Mouse (Mus musculus): ENCODE measurements at regions not wholly inside any gene's neighbourhood (a gene's known extent, or its start where the extent isn't known, plus 50 kb on each side); places are given as distances from the start of the nearest gene placed in this dataset.

- no peak for DNase-seq (ENCODE audit: low spot score in 2 of 2)
Observed at GRCm38 (mm10) chr1:142838663-142839062, 801.8 kb upstream of the B3galt2 start.

DNA sequence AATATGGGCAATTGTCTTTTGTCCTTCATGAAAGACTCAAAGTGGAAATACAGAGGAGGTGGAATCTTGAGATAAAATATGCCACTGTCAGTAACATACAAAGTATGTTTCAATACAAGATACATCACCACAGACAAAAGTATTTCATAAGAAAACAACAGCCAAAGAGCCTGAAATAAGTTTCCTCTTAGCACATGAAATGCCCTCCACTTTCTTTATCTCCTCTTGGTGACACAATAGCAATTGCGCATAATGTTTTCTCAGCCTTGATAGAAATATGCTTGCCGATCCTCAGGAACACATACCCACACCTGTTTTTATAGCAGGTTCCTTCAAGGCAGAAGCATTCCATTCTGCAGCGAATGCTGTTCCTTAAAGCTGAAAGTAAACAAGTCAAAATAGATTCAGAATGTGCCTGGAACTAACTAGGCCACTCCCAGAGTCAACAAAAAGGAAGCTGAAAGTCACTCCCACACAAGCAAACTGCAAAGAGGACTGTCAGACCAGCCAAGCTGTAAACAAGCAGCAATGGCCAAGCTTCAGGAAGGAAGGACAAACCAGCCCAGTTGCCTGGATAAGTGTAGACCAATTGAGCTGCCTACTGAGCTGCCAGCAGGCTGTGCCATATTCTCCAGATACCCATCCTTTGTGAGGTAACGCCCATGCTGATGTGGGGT, 773.3 kb upstream of the B3galt2 start:
- no peak for DNase-seq (ENCODE audit: low spot score in 2 of 2)

DNA sequence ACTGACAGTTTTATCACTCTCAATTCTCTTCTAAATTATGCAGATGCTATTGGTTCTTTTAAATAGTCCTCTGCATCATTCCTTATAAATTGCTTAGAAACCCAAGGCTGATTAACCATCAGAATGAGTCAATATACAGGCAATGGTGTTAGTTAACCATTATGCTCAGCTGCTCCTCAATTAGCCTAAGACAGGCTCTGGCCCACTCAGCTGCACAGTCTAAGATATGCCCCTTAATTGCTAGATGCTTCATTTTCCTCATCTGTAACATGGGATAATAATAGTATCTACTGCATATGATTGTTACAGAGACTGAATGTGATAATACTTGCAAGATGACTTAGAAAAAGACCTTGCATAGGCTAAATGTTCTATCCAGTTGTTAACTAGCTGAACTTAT, 748.6 kb upstream of the B3galt2 start:
- no peak for DNase-seq (ENCODE audit: low spot score in 2 of 2)

DNA sequence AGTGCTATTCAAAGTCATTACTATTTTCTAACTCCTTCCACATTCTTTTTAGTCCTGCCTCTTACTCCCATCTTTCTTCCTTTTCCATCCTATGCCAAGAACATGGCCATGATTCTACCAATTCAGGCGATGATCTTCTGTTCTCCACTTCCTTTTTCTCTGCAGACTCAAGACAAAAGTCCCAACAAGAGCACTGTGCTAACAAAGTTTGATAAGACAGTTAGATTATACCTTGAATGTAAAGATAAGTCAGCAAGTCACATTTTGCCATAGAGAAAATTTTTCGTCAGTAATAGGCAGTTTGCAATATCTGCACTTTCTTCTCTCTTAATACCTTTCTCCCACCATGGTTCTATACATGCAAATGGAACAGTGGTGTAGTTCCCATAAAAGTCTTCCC, 747.3 kb upstream of the B3galt2 start:
- DNase-seq (ENCODE audit: low spot score in 2 of 2): no peak

GRCm38 (mm10) chr1:142894145-142894544, 746.3 kb upstream of the B3galt2 start:
- no peak for DNase-seq (ENCODE audit: low spot score in 2 of 2)

DNA sequence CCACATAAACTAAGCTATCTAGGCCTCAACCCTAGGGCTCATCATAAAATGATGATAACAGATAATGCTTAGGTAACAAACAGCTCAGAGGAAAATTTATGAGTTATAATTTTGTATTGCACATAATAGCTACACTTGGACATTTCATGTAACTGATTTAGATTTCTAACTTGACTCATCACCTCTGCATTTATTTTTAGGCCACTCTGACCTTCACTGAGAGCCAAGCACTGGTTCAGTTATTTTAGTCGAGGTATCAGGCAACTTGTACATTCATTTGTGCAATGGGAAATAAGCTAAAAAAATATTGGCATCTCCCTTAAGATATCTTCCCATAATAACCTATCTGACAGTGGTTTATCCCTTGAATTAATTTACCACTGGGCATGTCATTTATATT, 745.4 kb upstream of the B3galt2 start:
- DNase-seq (ENCODE audit: low spot score in 2 of 2): no peak

DNA sequence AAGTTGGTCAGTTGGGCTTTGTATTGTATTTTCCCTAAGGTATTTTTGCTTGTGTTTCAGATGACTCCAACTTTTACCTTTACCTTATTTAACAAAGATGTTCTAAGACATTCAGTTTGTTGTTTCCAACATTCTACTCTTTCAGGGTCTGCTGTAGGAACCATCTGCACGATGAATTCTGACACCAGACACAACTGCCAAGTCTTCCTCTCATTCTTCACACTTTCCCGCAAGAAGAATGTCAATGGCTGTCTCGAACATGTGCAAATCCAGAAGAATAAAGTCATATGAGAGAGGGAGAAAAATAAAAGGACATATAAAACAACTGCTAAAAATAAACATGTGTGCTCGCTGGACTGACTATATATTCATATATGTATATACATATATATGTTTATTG, 730.6 kb upstream of the B3galt2 start:
- no peak for DNase-seq (ENCODE audit: low spot score in 2 of 2)

GRCm38 (mm10) chr1:142956686-142957085, 683.8 kb upstream of the B3galt2 start:
- no peak for DNase-seq (ENCODE audit: low spot score in 2 of 2)

GRCm38 (mm10) chr1:142971475-142971874, 669.0 kb upstream of the B3galt2 start:
- no peak for DNase-seq (ENCODE audit: low spot score in 2 of 2)

GRCm38 (mm10) chr1:142973387-142973786, 667.1 kb upstream of the B3galt2 start:
- DNase-seq (ENCODE audit: low spot score in 2 of 2): no peak

- no peak for DNase-seq (ENCODE audit: low spot score in 2 of 2)
Observed at GRCm38 (mm10) chr1:142982994-142983393, 657.5 kb upstream of the B3galt2 start.

- peak in 1 of 2 experiments; percentile 12 for DNase-seq (ENCODE audit: low spot score in 2 of 2)
Observed at GRCm38 (mm10) chr1:142983641-142984040, 656.8 kb upstream of the B3galt2 start.

DNA sequence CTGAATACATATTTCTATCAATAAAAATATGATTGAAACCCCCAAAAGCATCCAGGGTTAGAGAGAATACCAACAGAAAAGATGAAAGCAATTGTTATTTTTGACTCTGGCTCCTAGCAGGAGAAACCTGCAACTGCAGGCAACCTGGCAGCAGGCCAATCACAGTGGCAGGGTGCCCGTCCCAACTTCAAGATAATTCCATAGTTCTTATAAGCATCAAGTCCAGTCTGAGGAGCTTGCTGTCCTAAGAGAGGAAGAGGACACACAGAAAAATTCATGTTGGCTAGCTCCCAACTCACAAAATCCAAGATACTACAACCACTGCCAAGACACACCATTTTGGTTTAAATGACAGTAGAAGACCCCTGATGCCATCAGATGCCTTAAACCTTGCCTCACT, 654.9 kb upstream of the B3galt2 start:
- DNase-seq (ENCODE audit: low spot score in 2 of 2): peak; percentile 20 to 22

- DNase-seq (ENCODE audit: low spot score in 2 of 2): no peak
Observed at GRCm38 (mm10) chr1:143000216-143000615, 640.2 kb upstream of the B3galt2 start.

- no peak for DNase-seq (ENCODE audit: low spot score in 2 of 2)
Observed at GRCm38 (mm10) chr1:143001112-143001511, 639.4 kb upstream of the B3galt2 start.

DNA sequence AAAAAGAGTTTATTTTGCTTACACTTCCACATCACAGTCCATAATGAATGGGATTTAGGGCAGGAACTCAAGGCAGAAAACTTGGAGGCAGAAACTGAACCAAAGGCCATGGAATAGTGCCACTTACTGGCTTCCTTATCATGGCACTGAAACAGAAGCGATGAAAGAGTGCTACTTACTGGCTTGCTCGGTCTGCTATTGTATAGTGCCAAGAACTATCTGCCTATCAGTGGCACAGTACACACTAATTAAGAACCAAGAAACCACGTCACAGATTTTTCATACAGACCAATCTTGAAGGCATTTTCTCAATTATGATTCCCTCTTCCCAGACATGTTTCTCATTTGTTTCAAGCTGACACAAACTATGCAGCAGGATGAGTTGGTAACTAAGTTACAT, 634.4 kb upstream of the B3galt2 start:
- DNase-seq (ENCODE audit: low spot score in 2 of 2): no peak

DNA sequence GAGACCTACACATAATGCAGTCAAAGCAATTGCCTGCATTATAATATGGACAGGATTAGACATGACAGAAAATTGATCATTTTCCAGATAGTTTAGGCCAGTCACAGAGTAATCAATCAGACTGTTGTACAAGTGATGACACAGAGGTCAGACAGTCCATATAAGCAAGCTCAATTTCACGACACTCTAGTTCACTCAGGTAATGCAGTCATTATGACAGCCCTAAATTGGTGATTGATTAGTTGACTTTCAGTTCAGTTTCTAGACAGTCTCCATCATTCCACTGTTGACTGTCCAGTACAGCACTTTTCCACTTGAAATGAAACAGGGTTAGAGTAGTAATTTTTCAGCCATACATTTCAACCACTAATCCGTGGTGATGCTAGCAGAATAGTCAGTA, 620.5 kb upstream of the B3galt2 start:
- DNase-seq (ENCODE audit: low spot score in 2 of 2): no peak

GRCm38 (mm10) chr1:143053161-143053560, 587.3 kb upstream of the B3galt2 start:
- DNase-seq (ENCODE audit: low spot score in 2 of 2): no peak

GRCm38 (mm10) chr1:143053599-143053998, 586.9 kb upstream of the B3galt2 start:
- no peak for DNase-seq (ENCODE audit: low spot score in 2 of 2)

DNA sequence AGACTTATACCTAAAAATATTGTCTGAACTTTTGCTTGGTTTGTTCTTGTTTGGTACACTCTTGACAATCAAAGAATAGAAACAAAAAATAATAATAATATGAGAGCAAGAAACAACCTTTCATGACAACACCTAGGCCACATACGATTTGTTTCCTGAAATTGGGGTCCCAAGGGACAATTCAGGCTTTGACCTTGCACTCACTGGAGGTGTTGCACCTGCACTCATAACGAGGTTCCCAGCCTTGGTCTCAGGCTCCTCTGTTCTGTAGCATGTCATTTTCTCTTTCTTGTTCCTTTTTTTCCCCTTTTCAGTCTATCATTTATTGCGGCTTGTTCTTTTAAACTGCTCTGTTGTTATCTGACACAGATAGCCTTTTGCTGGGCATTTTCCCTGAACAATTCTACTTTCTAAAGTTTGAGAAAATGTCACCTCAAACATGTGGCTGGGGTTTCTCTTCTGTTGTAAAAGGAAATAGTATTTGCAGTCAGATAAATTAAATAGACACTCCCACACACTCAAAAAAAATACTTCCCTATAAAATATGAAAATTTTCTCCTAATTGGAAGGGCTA, 585.9 kb upstream of the B3galt2 start:
- DNase-seq (ENCODE audit: low spot score in 2 of 2): no peak

GRCm38 (mm10) chr1:143060698-143061576, 579.5 kb upstream of the B3galt2 start:
- no peak for DNase-seq (ENCODE audit: low spot score in 2 of 2)

DNA sequence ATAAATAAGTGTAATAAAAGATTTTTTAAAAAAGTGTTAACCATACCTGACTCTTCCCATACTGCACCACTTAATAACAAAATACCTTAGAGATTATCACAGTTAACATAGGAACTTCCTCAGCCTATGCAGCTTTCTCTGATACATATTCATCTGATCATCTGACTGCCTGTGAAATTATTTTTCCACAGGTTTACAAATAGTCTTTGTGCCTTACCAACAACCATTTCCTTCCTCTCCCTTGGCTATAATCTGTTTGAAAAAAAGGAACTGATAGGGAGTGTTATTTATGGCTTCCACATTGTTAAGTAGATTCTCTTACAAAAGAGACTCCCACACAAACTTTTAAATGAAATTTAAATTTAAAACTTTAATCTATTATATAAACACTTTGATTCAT, 575.0 kb upstream of the B3galt2 start:
- DNase-seq (ENCODE audit: low spot score in 2 of 2): no peak
